Mouse (Mus musculus) forebrain, embryonic 13.5 days (tissue): ENCODE data around the gene Abl1. TPM values are rescaled to one million over a fixed set of nuclear protein-coding genes. Genes with fewer than 3 reads are reported as not detected.

Experiments used
- ATAC-seq: fragments of 200-750 bp; cut with Nextera tagmentation; 2 replicates; pipeline ENCODE4 v1.8.0; 2017
- H3K27ac ChIP-seq: fragments of 300-500 bp; sonication (generic); 2 replicates; pipeline ENCODE4 v1.5.1; 2015; ENCODE audit warnings: inconsistent platforms, mild to moderate bottlenecking, moderate library complexity
- H3K27me3 ChIP-seq: fragments of 300-500 bp; sonication (generic); 2 replicates; pipeline ENCODE4 v1.6.1; 2015; ENCODE audit warnings: mild to moderate bottlenecking, inconsistent platforms
- H3K36me3 ChIP-seq: fragments of 300-500 bp; sonication (generic); 2 replicates; pipeline ENCODE4 v1.6.1; 2015; ENCODE audit warnings: mild to moderate bottlenecking, inconsistent platforms; ENCODE audit not compliant: poor library complexity, severe bottlenecking
- H3K4me1 ChIP-seq: fragments of 300-500 bp; sonication (generic); 2 replicates; pipeline ENCODE4 v1.6.1; 2015; ENCODE audit warnings: inconsistent platforms
- H3K4me2 ChIP-seq: fragments of 300-500 bp; sonication (generic); 2 replicates; pipeline ENCODE4 v1.6.1; 2015; ENCODE audit warnings: inconsistent platforms, mild to moderate bottlenecking, moderate library complexity
- H3K4me3 ChIP-seq: fragments of 300-500 bp; sonication (generic); 2 replicates; pipeline ENCODE4 v1.5.1; 2015; ENCODE audit warnings: mild to moderate bottlenecking, inconsistent platforms
- H3K9ac ChIP-seq: fragments of 300-500 bp; sonication (generic); 2 replicates; pipeline ENCODE4 v1.6.1; 2015; ENCODE audit warnings: mild to moderate bottlenecking, inconsistent platforms
- H3K9me3 ChIP-seq: fragments of 300-500 bp; sonication (generic); replicated peaks from 2 replicates; pipeline ENCODE4 v1.6.1; 2016; ENCODE audit warnings: inconsistent platforms
- WGBS: fragments of 180-500 bp; shearing (Covaris S2); methylation state at CpG from one replicate; pipeline ENCODE4 v1.1.7; 2015; 5-methylcytosine and 5-hydroxymethylcytosine counted together
- polyA plus RNA-seq: library from polyadenylated mRNA; unstranded; fragments of >200 nt; fragmentation: Nextera tagmentation; extraction: Ambion mirVana; gene quantifications from 2 replicates; pipeline ENCODE4 v1.2.1, GENCODE M21; 2015

Abl1 gene
- polyA plus RNA-seq = 25.8 and 30.6 TPM in 2 replicates

GRCm38 (mm10) chr2:31688074-31688925 is at the start of gene Abl1:
Gene Abl1, plus strand, starts transcription at chr2:31688376.
- Histone ChIP-seq H3K4me1 (peaks cover 46% of the 10 kb centered on the region), H3K27me3 (no peaks in the 10 kb centered on the region), H3K9me3 (no peaks in the 10 kb centered on the region), H3K4me2 (peak within 1 kb of the TSS; percentile 96), H3K4me3 (peak within 1 kb of the TSS; percentile 92), H3K27ac (peak within 1 kb of the TSS; percentile 91), H3K9ac (peak within 1 kb of the TSS; percentile 93), H3K36me3 (peaks cover 4% of the 10 kb centered on the region; the same call in 1 of the 2 replicates)
- peak; percentile 100 for ATAC-seq
- under 1% methylated on average over 62 of the region's 64 CpGs for WGBS

- Histone ChIP-seq H3K4me2 (peak overlapping the region; percentile 64), H3K9ac (peak overlapping the region; percentile 52; the same call in 1 of the 2 replicates), H3K27ac (peak overlapping the region; percentile 32; the same call in 1 of the 2 replicates), H3K4me1 (peaks cover 75% of the 10 kb centered on the region), H3K27me3 (peaks cover 100% of the 10 kb centered on the region), H3K4me3 (peak overlapping the region; percentile 36), H3K9me3 (no peaks in the 10 kb centered on the region), H3K36me3 (no peaks in the 10 kb centered on the region)
- 1% methylated on average over 33 of the region's 34 CpGs for WGBS
- peak; percentile 13; the same call in 1 of the 2 replicates for ATAC-seq
Observed at GRCm38 (mm10) chr2:31638581-31639465, 49.4 kb upstream of the Abl1 start.

- H3K4me1 ChIP-seq = peaks cover 75% of the 10 kb centered on the region
- no peak overlapping the region; the same call in 1 of the 2 replicates for H3K27ac ChIP-seq
Observed at GRCm38 (mm10) chr2:31639466-31639760, 48.8 kb upstream of the Abl1 start.

GRCm38 (mm10) chr2:31639901-31640608 is 48.1 kb upstream of the Abl1 start, which contains the start of gene Prdm12:
Gene Prdm12, plus strand, starts transcription at chr2:31640037.
- Histone ChIP-seq H3K4me1 (peaks cover 75% of the 10 kb centered on the region), H3K4me2 (peak within 1 kb of the TSS; percentile 64), H3K9ac (peak within 1 kb of the TSS; percentile 28), H3K4me3 (peak within 1 kb of the TSS; percentile 32), H3K27me3 (peaks cover 100% of the 10 kb centered on the region), H3K36me3 (no peaks in the 10 kb centered on the region), H3K27ac (peak within 1 kb of the TSS; percentile 32), H3K9me3 (no peaks in the 10 kb centered on the region)
- no peak for ATAC-seq
- WGBS = under 1% methylated on average over 41 of the region's 41 CpGs

More at GRCm38 (mm10) chr2:31639466-31639760, 48.8 kb upstream of the Abl1 start:
- Histone ChIP-seq H3K9ac (no peak overlapping the region), H3K4me2 (peak overlapping the region; percentile 64), H3K4me3 (peak overlapping the region; percentile 32), H3K27me3 (peaks cover 100% of the 10 kb centered on the region), H3K9me3 (no peaks in the 10 kb centered on the region), H3K36me3 (no peaks in the 10 kb centered on the region)
- peak; percentile 30; the same call in 1 of the 2 replicates for ATAC-seq
- 2% methylated on average over 11 of the region's 13 CpGs for WGBS

GRCm38 (mm10) chr2:31640609-31641507 is 47.3 kb upstream of the Abl1 start:
- WGBS = 1% methylated on average over 48 of the region's 48 CpGs
- ATAC-seq = peak; percentile 50; the same call in 1 of the 2 replicates
- H3K4me1 ChIP-seq = peaks cover 67% of the 10 kb centered on the region
- H3K27me3 ChIP-seq = peaks cover 99% of the 10 kb centered on the region
- peak overlapping the region; percentile 32 for H3K4me3 ChIP-seq
- H3K36me3 ChIP-seq = no peaks in the 10 kb centered on the region
- peak overlapping the region; percentile 64 for H3K4me2 ChIP-seq
- peak overlapping the region; percentile 28; the same call in 1 of the 2 replicates for H3K9ac ChIP-seq
- H3K9me3 ChIP-seq = no peaks in the 10 kb centered on the region
- no peak overlapping the region for H3K27ac ChIP-seq

- H3K9me3 ChIP-seq = no peaks in the 10 kb centered on the region
- H3K4me3 ChIP-seq = peak overlapping the region; percentile 32
- WGBS = 2% methylated on average over 11 of the region's 11 CpGs
- H3K27ac ChIP-seq = no peak overlapping the region
- H3K4me2 ChIP-seq = peak overlapping the region; percentile 64
- no peaks in the 10 kb centered on the region for H3K36me3 ChIP-seq
- H3K4me1 ChIP-seq = peaks cover 61% of the 10 kb centered on the region
- ATAC-seq = no peak
- no peak overlapping the region for H3K9ac ChIP-seq
- H3K27me3 ChIP-seq = peaks cover 99% of the 10 kb centered on the region
Observed at GRCm38 (mm10) chr2:31641508-31641830, 46.7 kb upstream of the Abl1 start.

- Histone ChIP-seq H3K27ac (no peak overlapping the region), H3K4me1 (peaks cover 56% of the 10 kb centered on the region), H3K4me2 (peak overlapping the region; percentile 64), H3K9me3 (no peaks in the 10 kb centered on the region), H3K9ac (0 out of 2 replicates have a peak overlapping the region, but pooled peaks have one; percentile 7), H3K4me3 (peak overlapping the region; percentile 32), H3K36me3 (no peaks in the 10 kb centered on the region), H3K27me3 (peaks cover 99% of the 10 kb centered on the region)
- 2% methylated on average over 18 of the region's 18 CpGs for WGBS
- no peak for ATAC-seq
Observed at GRCm38 (mm10) chr2:31641929-31642328, 46.2 kb upstream of the Abl1 start.

GRCm38 (mm10) chr2:31653971-31654853 is 34.0 kb upstream of the Abl1 start:
- H3K27me3 ChIP-seq = peaks cover 95% of the 10 kb centered on the region
- no peak overlapping the region for H3K27ac ChIP-seq
- peak overlapping the region; percentile 54 for H3K4me3 ChIP-seq
- peak overlapping the region; percentile 23 for H3K9ac ChIP-seq
- no peaks in the 10 kb centered on the region for H3K36me3 ChIP-seq
- H3K4me2 ChIP-seq = peak overlapping the region; percentile 96
- peaks cover 17% of the 10 kb centered on the region for H3K4me1 ChIP-seq
- ATAC-seq = peak; percentile 79
- H3K9me3 ChIP-seq = no peaks in the 10 kb centered on the region; the same call in 1 of the 2 replicates
- under 1% methylated on average over 91 of the region's 109 CpGs for WGBS

GRCm38 (mm10) chr2:31654854-31655559 is 33.2 kb upstream of the Abl1 start:
- Histone ChIP-seq H3K36me3 (no peaks in the 10 kb centered on the region), H3K27me3 (peaks cover 94% of the 10 kb centered on the region), H3K27ac (no peak overlapping the region), H3K9me3 (no peaks in the 10 kb centered on the region; the same call in 1 of the 2 replicates), H3K4me2 (peak overlapping the region; percentile 96), H3K4me1 (peaks cover 17% of the 10 kb centered on the region), H3K9ac (no peak overlapping the region), H3K4me3 (peak overlapping the region; percentile 54)
- WGBS = 5% methylated on average over 22 of the region's 22 CpGs
- ATAC-seq = no peak
